Comparison of ENCODE assay signal across 9 mouse cellular contexts in the genomic region with DNA sequence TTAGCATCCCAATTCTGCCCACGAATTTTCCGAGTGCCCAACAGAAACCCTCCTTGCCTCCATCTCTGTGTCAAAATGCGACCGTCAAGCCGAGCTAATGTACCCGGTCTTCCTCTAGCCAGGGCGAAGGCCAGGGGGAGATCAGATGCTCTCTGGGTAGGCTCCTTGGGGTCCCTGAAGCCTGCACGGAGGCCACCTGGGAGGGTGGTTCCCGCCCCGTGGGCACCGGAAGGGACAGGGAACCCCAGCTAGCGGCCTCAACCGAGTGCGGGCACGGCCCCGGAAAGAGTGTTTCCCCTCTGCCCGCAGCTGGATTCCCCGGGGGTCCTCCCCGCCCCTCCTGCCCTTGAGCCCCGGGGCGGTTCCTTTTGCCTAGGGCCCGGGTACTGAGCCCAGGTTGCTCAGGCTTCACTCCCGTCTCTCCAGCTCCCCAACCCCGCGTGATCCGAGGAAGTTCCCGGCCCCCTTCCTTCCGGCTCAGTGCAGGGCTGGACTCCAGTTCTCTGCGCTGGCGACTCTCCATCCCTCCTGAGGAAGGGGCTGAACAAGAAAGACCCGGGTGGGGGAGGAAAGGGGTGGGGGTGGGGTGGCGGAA. TPM values are rescaled to one million over a fixed set of nuclear protein-coding genes. Genes with fewer than 3 reads are reported as not detected.
DNase-seq lines count a peak whose midpoint lies in the region; ATAC-seq lines count a peak whose summit lies in the region.
"Had no signal": no experiment of that assay in that cellular context is flagged by ENCODE, and none has a peak within 500 bp of the region (broad histone marks: within the 10 kb centered on the region; RNA-seq: fewer than 3 reads in every experiment).

No protein-coding gene starts in this region.

- no peak for DNase-seq in cerebellum, adult 11-12 months
- DNase-seq in spleen, adult 18-20 months: peak; percentile 6 to 8
- no peak for DNase-seq in spleen, adult 12 weeks (ENCODE audit: low spot score)
- peak; percentile 13 for DNase-seq in yolk sac, embryonic 10.5 days (ENCODE audit: low spot score)
- no peak for DNase-seq in left cerebral cortex, postnatal 14 days (ENCODE audit: low spot score in 2 of 2)

- WGBS in hindbrain, embryonic 12.5 days: under 1% methylated on average over 30 of the region's 32 CpGs
- under 1% methylated on average over 31 of the region's 32 CpGs for WGBS in midbrain, embryonic 12.5 days

- H3K27me3 ChIP-seq in hindbrain, embryonic 12.5 days: peaks cover 60% of the 10 kb centered on the region
- H3K27me3 ChIP-seq in midbrain, embryonic 12.5 days: peaks cover 71% of the 10 kb centered on the region

- H3K9ac ChIP-seq in hindbrain, embryonic 12.5 days: peak overlapping the region; percentile 69
- H3K9ac ChIP-seq in midbrain, embryonic 12.5 days (replicated peaks): peak overlapping the region; percentile 68; the same call in 1 of the 2 replicates

- intact Hi-C loops in left cerebral cortex, postnatal 14 days (cut with DNase I): no loop called here

- H3K4me2 ChIP-seq in hindbrain, embryonic 12.5 days (replicated peaks): peak overlapping the region; percentile 100
- H3K4me2 ChIP-seq in midbrain, embryonic 12.5 days (replicated peaks): peak overlapping the region; percentile 99

- 0 out of 2 replicates have a peak, but pooled peaks have one; percentile 17 for ATAC-seq in cerebellum, adult (ENCODE audit: insufficient number of reproducible peaks, low FRiP score, low TSS enrichment)
- peak; percentile 64 for ATAC-seq in hindbrain, embryonic 12.5 days (ENCODE audit: low FRiP score)
- peak; percentile 71 for ATAC-seq in midbrain, embryonic 12.5 days (ENCODE audit: low FRiP score, low read depth)

- no peaks in the 10 kb centered on the region for H3K36me3 ChIP-seq in hindbrain, embryonic 12.5 days
- H3K36me3 ChIP-seq in midbrain, embryonic 12.5 days: no peaks in the 10 kb centered on the region

- H3K4me3 ChIP-seq in hindbrain, embryonic 12.5 days: peak overlapping the region; percentile 61
- peak overlapping the region; percentile 62 for H3K4me3 ChIP-seq in midbrain, embryonic 12.5 days

- no peak overlapping the region for H3K27ac ChIP-seq in hindbrain, embryonic 12.5 days
- no peak overlapping the region for H3K27ac ChIP-seq in midbrain, embryonic 12.5 days (replicated peaks)

- H3K9me3 ChIP-seq in hindbrain, embryonic 12.5 days (replicated peaks): no peaks in the 10 kb centered on the region
- no peaks in the 10 kb centered on the region for H3K9me3 ChIP-seq in midbrain, embryonic 12.5 days

- H3K4me1 ChIP-seq in hindbrain, embryonic 12.5 days: peaks cover 31% of the 10 kb centered on the region
- peaks cover 30% of the 10 kb centered on the region for H3K4me1 ChIP-seq in midbrain, embryonic 12.5 days

RNA-seq across cellular contexts. Expression of a gene that starts 1.4 kb away (rescaled TPM):
- 0.79 and 0.93 TPM in 2 replicates for polyA plus RNA-seq in hindbrain, embryonic 12.5 days (2016; fragmentation: Nextera tagmentation; extraction: Ambion mirVana)
- 0.63 and 0.64 TPM in 2 replicates for polyA plus RNA-seq in midbrain, embryonic 12.5 days (2016; fragmentation: Nextera tagmentation; extraction: Ambion mirVana)
- 1 to 10 TPM; 1.2 to 2.4 TPM for total RNA-seq in left cerebral cortex, postnatal 14 days (2021)
- polyA plus RNA-seq: C2C12 had no signal

RNA-seq across cellular contexts. Expression of a gene that starts 57.6 kb away (rescaled TPM):
- polyA plus RNA-seq in hindbrain, embryonic 12.5 days (2016; fragmentation: Nextera tagmentation; extraction: Ambion mirVana): 29.3 and 30.1 TPM in 2 replicates
- polyA plus RNA-seq in midbrain, embryonic 12.5 days (2016; fragmentation: Nextera tagmentation; extraction: Ambion mirVana): 26.8 and 29.8 TPM in 2 replicates
- total RNA-seq in left cerebral cortex, postnatal 14 days (2021): 10 to 100 TPM; 26.1 to 27.4 TPM

Comparison
In these comparisons a context has a peak if more than half of its experiments do, and no peak if none do; other contexts are left out.
1. DNase-seq: peak in spleen, adult 18-20 months (2 of 2) and yolk sac, embryonic 10.5 days (single experiment); none in cerebellum, adult 11-12 months (single experiment), spleen, adult 12 weeks (single experiment) and left cerebral cortex, postnatal 14 days (0 of 2).
2. ATAC-seq: peak in every context shown above with its lines; median percentile 71 in midbrain, embryonic 12.5 days; 64 in hindbrain, embryonic 12.5 days; 17 in cerebellum, adult.